Mouse (Mus musculus) ES-E14 (cell line): Measurements from ENCODE around the gene Gm5294. TPM values are rescaled to one million over a fixed set of nuclear protein-coding genes. Genes with fewer than 3 reads are reported as not detected.

Source experiments
- DNase-seq: peaks from one replicate; pipeline ENCODE4 v3.0.0-alpha.2; 2013; ENCODE audit warnings: low read depth, low spot score
- H3K27ac ChIP-seq: 2 replicates; pipeline ENCODE4 v1.5.1; 2012; ENCODE audit warnings: low read depth, mild to moderate bottlenecking, low read length, moderate library complexity, mixed read lengths; ENCODE audit not compliant: poor library complexity, insufficient read depth, severe bottlenecking
- H3K36me3 ChIP-seq: 2 replicates; pipeline ENCODE4 v1.6.1; 2012; ENCODE audit warnings: mild to moderate bottlenecking, low read length, moderate library complexity, mixed read lengths; ENCODE audit not compliant: control insufficient read depth, poor library complexity, insufficient read depth, severe bottlenecking
- H3K4me1 ChIP-seq, 2 experiments: fragments of 150-350 bp in 1 of 2; sonication (generic) in 1 of 2; 2 replicates each; pipeline ENCODE4 v1.6.1; 2012; ENCODE audit warnings: low read length in 2 of 2, mild to moderate bottlenecking in 1 of 2, mixed read lengths in 1 of 2; ENCODE audit not compliant: control insufficient read depth in 2 of 2, insufficient read depth in 2 of 2, poor library complexity in 1 of 2
- H3K4me3 ChIP-seq, 2 experiments: fragments of 150-350 bp in 1 of 2; sonication (generic) in 1 of 2; 2 replicates each; pipeline ENCODE4 v1.5.1; 2012; ENCODE audit warnings: low read length in 2 of 2, low read depth in 1 of 2, mild to moderate bottlenecking in 1 of 2, mixed read lengths in 1 of 2; ENCODE audit not compliant: insufficient read depth in 1 of 2, poor library complexity in 1 of 2, severe bottlenecking in 1 of 2
- H3K9ac ChIP-seq: 2 replicates; pipeline ENCODE4 v1.6.1; 2012; ENCODE audit warnings: low read depth, mild to moderate bottlenecking, low read length, mixed read lengths; ENCODE audit not compliant: poor library complexity, insufficient read depth, severe bottlenecking
- H3K9me3 ChIP-seq: fragments of 150-350 bp; sonication (generic); 2 replicates; pipeline ENCODE4 v1.6.1; 2012; ENCODE audit warnings: low read depth, mild to moderate bottlenecking, low read length; ENCODE audit not compliant: control insufficient read depth, insufficient read depth
- CHD2 ChIP-seq: IDR thresholded peaks from 2 replicates; pipeline ENCODE4 v1.6.1; 2014; ENCODE audit warnings: mild to moderate bottlenecking, low read depth, low read length, inconsistent platforms
- HCFC1 ChIP-seq: IDR thresholded peaks from 2 replicates; pipeline ENCODE4 v1.6.1; 2012; ENCODE audit warnings: low read length, inconsistent platforms, borderline replicate concordance; ENCODE audit not compliant: insufficient read depth
- MAFK ChIP-seq: IDR thresholded peaks from 2 replicates; pipeline ENCODE4 v1.6.1; 2014; ENCODE audit warnings: mild to moderate bottlenecking, low read depth, low read length, inconsistent platforms; ENCODE audit not compliant: insufficient read depth
- ZC3H11A ChIP-seq: IDR thresholded peaks from 2 replicates; pipeline ENCODE4 v1.6.1; 2012; ENCODE audit warnings: low read depth, mild to moderate bottlenecking, inconsistent platforms, low read length, borderline replicate concordance
- ZNF384 ChIP-seq: IDR thresholded peaks from 2 replicates; pipeline ENCODE4 v1.6.1; 2012; ENCODE audit warnings: low read depth, low read length, inconsistent platforms
- in situ Hi-C, 2 experiments: fragments of 600-800 bp; cut with MboI; formaldehyde crosslinking; loops; one replicate each; pipeline ENCODE4 v1.15.1; 2025; ENCODE audit warnings: low sequenced_read_pairs in 2 of 2, inconsistent platforms in 1 of 2; ENCODE audit not compliant: unreplicated experiment in 2 of 2
- total RNA-seq: library from RNA; depleted of rRNA; stranded (reverse); fragments of 300-350 nt; gene quantifications from 2 replicates; pipeline ENCODE4 v1.2.3, GENCODE M21; 2012

Gm5294 gene
- total RNA-seq, 1 experiment, result not detected

- Histone ChIP-seq H3K9me3 (no peaks in the 10 kb centered on the region), H3K27ac (no peak overlapping the region), H3K9ac (no peak overlapping the region), H3K4me1 (no peaks in the 10 kb centered on the region), H3K4me3 (no peak overlapping the region), H3K36me3 (no peaks in the 10 kb centered on the region)
- DNase-seq, result no peak
- TF ChIP-seq ZNF384 (no peak), HCFC1 (no peak)
- in situ Hi-C loops, result no loop called here
Measured at GRCm38 (mm10) chr5:138846506-138846905, 26.6 kb downstream of the Gm5294 start.

- Histone ChIP-seq H3K9ac (no peak overlapping the region), H3K27ac (no peak overlapping the region), H3K4me3 (no peak overlapping the region), H3K9me3 (no peaks in the 10 kb centered on the region), H3K36me3 (no peaks in the 10 kb centered on the region), H3K4me1 (no peaks in the 10 kb centered on the region)
- in situ Hi-C loops, result no loop called here
- TF ChIP-seq ZNF384 (no peak), ZC3H11A (peak; percentile 100)
- peak; percentile 79 for DNase-seq
Measured at GRCm38 (mm10) chr5:138848102-138848501, 28.2 kb downstream of the Gm5294 start.

- Histone ChIP-seq H3K4me1 (no peaks in the 10 kb centered on the region), H3K36me3 (no peaks in the 10 kb centered on the region), H3K27ac (no peak overlapping the region), H3K9me3 (no peaks in the 10 kb centered on the region), H3K4me3 (no peak overlapping the region), H3K9ac (no peak overlapping the region)
- TF ChIP-seq HCFC1 (no peak), CHD2 (no peak), ZNF384 (no peak), ZC3H11A (no peak), MAFK (no peak)
- DNase-seq, result no peak
- in situ Hi-C loops, result loop anchor here in 1 of 2 experiments (10.0 kb wide), 2 partner anchors 235 to 325 kb away; no protein-coding TSS in a partner anchor
Measured at GRCm38 (mm10) chr5:138849682-138850461, 30.0 kb downstream of the Gm5294 start.

- no peak for TF ChIP-seq ZC3H11A
- no peak for TF ChIP-seq MAFK
- TF ChIP-seq CHD2, result no peak
- TF ChIP-seq HCFC1, result no peak
- TF ChIP-seq ZNF384, result no peak
- no peaks in the 10 kb centered on the region for H3K4me1 ChIP-seq
- H3K36me3 ChIP-seq, result no peaks in the 10 kb centered on the region
- no peak overlapping the region for H3K9ac ChIP-seq
- no peak overlapping the region for H3K27ac ChIP-seq
- in situ Hi-C loops, result loop anchor here in 1 of 2 experiments (10.0 kb wide), 2 partner anchors 234 to 324 kb away; no protein-coding TSS in a partner anchor
- no peaks in the 10 kb centered on the region for H3K9me3 ChIP-seq
- no peak overlapping the region for H3K4me3 ChIP-seq
- no peak for DNase-seq
Measured at GRCm38 (mm10) chr5:138850462-138850844, 30.6 kb downstream of the Gm5294 start.
